Mouse (Mus musculus): ENCODE data around the gene Rps16. TPM values are rescaled to one million over a fixed set of nuclear protein-coding genes. Genes with fewer than 3 reads are reported as not detected.
A peak's percentile ranks its signal among the peaks of the same experiment; 100 is the strongest.

Gene Rps16
- 623 and 695 TPM in 2 replicates for polyA plus RNA-seq (2015; fragmentation: Nextera tagmentation; extraction: Ambion mirVana)

DNA sequence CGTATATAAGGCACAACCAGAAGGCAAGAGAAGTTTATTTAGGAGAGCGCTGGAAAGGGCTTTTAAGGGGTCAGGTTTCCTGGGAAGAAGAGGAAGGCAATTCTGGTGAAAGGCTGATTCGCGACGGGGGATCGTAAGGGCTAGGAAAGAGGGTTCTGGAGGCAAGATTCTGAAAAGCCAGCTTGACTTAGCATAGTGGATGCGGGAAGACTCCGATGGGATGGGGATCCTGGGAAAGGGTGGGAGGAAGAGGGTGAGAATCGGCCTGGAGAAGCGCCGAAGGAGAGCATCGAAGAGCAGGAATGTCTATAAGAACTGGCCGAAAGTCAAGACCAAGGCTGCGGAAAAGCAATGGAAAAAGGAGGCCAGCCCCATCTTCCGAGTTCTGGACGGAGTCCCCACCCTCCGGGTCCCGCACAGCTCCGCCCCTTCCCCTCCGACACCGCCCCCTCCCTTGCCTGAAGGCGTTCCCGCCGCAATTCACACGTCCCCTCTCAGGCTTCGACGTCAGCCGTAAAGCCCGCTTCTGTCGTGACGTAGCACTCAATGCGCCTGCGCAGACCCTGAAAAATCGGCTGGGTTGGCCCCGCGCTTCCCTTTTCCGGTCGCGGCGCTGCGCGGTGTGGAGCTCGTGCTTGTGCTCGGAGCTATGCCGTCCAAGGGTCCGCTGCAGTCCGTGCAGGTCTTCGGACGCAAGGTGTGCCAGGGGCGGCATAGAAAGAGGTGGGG, at the start of gene Rps16:
TSS of gene Rps16 (plus strand) at position 498 of the 729 bp plus-strand sequence.
- H3K9me3 ChIP-seq (ENCODE audit: low read length): no peaks in the 10 kb centered on the region
- WGBS: 1% methylated on average over 44 of the region's 50 CpGs
- H3K4me3 ChIP-seq (ENCODE audit: low read depth, low read length): peak within 1 kb of the TSS; percentile 88
- peak within 1 kb of the TSS; percentile 90 for H3K27ac ChIP-seq (ENCODE audit: low read length)
- no peak for TF ChIP-seq CTCF (IDR thresholded peaks at IDR 0.05)
- TF ChIP-seq EP300 (IDR thresholded peaks at IDR 0.05): no peak
- peak; percentile 99 for DNase-seq (ENCODE audit: low spot score)
- peak within 1 kb of the TSS; percentile 89 for H3K4me2 ChIP-seq (replicated peaks; ENCODE audit: low read depth, low read length)
- H3K4me1 ChIP-seq (ENCODE audit: insufficient read depth, low read depth, low read length): peaks cover 12% of the 10 kb centered on the region; the same call in 1 of the 2 replicates
- peak; percentile 97 for ATAC-seq
- H3K9ac ChIP-seq (replicated peaks; ENCODE audit: low read depth): peak within 1 kb of the TSS; percentile 96
- 0 out of 2 replicates have a peak, but pooled peaks cover 6% of the 10 kb centered on the region for H3K36me3 ChIP-seq (ENCODE audit: insufficient read depth, low read length)
- H3K27me3 ChIP-seq (replicated peaks; ENCODE audit: insufficient read depth, low read length): no peaks in the 10 kb centered on the region

DNA sequence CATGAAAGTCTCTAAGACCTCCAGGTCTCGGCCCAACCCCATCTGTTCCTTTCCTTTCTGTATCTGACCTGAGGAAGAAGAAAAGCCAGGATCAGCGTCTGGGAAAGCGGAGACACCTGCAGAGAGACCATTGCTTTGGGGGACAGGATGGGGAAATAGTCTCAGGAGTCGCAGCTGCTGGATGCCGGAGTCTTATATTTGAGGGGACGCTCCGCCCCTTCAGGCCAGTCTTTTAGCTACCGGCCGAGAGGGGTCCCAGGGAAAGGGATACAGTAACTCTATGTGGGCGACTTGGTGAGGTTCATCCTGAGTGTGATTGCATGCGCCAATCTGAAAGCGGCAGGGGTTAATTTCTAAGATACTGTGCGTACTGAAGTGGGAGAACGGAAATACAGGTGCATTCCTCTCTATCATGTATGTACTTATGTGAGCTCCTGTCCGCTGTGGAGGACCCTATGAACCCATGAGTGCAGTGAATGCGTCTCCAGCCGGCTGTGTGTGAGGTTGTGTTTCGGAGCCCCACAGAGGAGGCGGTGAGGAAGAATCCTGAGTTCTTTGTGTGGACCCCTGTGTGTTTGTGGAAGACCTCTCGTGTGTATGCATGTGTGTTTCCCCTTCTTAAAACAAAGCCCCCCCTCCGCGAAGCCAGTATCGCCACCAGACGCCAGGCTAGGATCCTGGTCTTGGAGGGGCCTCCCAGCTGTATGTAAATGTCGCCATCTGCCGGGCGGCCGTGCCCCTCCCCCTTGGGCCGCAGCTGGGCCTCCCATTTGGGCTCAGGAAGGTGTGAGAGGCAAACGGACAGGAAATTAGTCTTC, 48.6 kb upstream of the Rps16 start, which contains the start of gene Dll3:
TSS of gene Dll3 (minus strand) at position 623 of the 818 bp plus-strand sequence.
- H3K4me3 ChIP-seq (ENCODE audit: low read depth, low read length): peak within 1 kb of the TSS; percentile 15; the same call in 1 of the 2 replicates
- WGBS: 2% methylated on average over 30 of the region's 30 CpGs
- H3K27ac ChIP-seq (ENCODE audit: low read length): no peak within 1 kb of the TSS
- H3K9ac ChIP-seq (replicated peaks; ENCODE audit: low read depth): no peak within 1 kb of the TSS
- H3K4me2 ChIP-seq (replicated peaks; ENCODE audit: low read depth, low read length): peak within 1 kb of the TSS; percentile 27
- peaks cover 30% of the 10 kb centered on the region; the same call in 1 of the 2 replicates for H3K27me3 ChIP-seq (replicated peaks; ENCODE audit: insufficient read depth, low read length)
- ATAC-seq: peak; percentile 58
- H3K4me1 ChIP-seq (ENCODE audit: insufficient read depth, low read depth, low read length): no peaks in the 10 kb centered on the region; the same call in 1 of the 2 replicates
- peak; percentile 74 for TF ChIP-seq CTCF (IDR thresholded peaks at IDR 0.05)
- TF ChIP-seq EP300 (IDR thresholded peaks at IDR 0.05): no peak
- no peaks in the 10 kb centered on the region for H3K9me3 ChIP-seq (ENCODE audit: low read length)
- H3K36me3 ChIP-seq (ENCODE audit: insufficient read depth, low read length): 0 out of 2 replicates have a peak, but pooled peaks cover 5% of the 10 kb centered on the region
- peak; percentile 61 for DNase-seq (ENCODE audit: low spot score)

DNA sequence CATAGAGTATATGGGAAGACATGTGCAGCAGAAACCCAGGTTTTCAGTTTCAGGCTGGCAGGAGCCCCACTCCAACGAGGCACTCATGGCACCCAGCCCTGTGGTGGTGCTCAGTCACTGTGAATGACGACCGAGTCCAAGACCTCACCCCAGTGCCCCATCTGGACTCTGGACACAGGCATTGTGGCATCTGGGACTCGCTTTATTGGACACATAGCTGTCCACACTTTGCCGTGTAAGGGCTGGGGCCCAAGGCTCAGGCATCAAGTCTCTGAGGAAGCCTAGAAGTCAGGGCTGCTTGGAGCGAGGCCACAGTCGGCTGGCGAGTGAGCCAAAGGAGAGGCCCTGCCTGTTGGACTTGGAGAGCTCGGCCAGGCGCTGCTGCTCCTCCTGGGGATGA, 44.8 kb upstream of the Rps16 start:
- TF ChIP-seq CTCF (IDR thresholded peaks at IDR 0.05): no peak
- TF ChIP-seq EP300 (IDR thresholded peaks at IDR 0.05): no peak
- H3K9ac ChIP-seq (replicated peaks; ENCODE audit: low read depth): no peak overlapping the region
- H3K4me2 ChIP-seq (replicated peaks; ENCODE audit: low read depth, low read length): no peak overlapping the region
- no peaks in the 10 kb centered on the region for H3K4me1 ChIP-seq (ENCODE audit: insufficient read depth, low read depth, low read length)
- H3K4me3 ChIP-seq (ENCODE audit: low read depth, low read length): no peak overlapping the region
- DNase-seq (ENCODE audit: low spot score): no peak
- H3K27ac ChIP-seq (ENCODE audit: low read length): no peak overlapping the region
- 90% methylated on average over 10 of the region's 10 CpGs for WGBS
- H3K27me3 ChIP-seq (replicated peaks; ENCODE audit: insufficient read depth, low read length): peaks cover 8% of the 10 kb centered on the region; the same call in 1 of the 2 replicates
- H3K36me3 ChIP-seq (ENCODE audit: insufficient read depth, low read length): 0 out of 2 replicates have a peak, but pooled peaks cover 12% of the 10 kb centered on the region
- no peaks in the 10 kb centered on the region for H3K9me3 ChIP-seq (ENCODE audit: low read length)
- no peak for ATAC-seq

DNA sequence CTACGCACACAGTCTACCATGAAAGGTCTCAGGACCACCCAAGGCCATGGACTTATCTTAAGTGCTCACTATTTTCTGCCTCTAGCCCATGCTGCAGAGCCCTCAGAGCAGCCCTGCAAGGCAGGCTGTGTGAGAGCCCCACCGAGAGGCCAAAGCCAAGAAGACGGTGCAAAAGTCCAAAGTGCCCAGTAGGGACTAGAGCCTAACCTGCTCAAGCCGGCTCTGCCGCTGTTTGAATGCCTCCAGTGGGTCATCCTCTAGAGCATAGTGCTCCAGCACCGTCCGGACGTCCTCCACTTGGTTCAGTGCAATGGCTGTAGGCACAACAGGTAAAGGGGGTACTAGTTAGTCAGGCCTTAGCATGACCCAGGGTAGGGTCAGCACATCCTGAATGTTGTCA, 44.2 kb upstream of the Rps16 start:
- no peaks in the 10 kb centered on the region for H3K9me3 ChIP-seq (ENCODE audit: low read length)
- H3K4me3 ChIP-seq (ENCODE audit: low read depth, low read length): no peak overlapping the region
- no peak overlapping the region for H3K4me2 ChIP-seq (replicated peaks; ENCODE audit: low read depth, low read length)
- no peak overlapping the region for H3K27ac ChIP-seq (ENCODE audit: low read length)
- 96% methylated on average over 8 of the region's 8 CpGs for WGBS
- H3K9ac ChIP-seq (replicated peaks; ENCODE audit: low read depth): no peak overlapping the region
- H3K4me1 ChIP-seq (ENCODE audit: insufficient read depth, low read depth, low read length): no peaks in the 10 kb centered on the region; the same call in 1 of the 2 replicates
- 0 out of 2 replicates have a peak, but pooled peaks cover 12% of the 10 kb centered on the region for H3K36me3 ChIP-seq (ENCODE audit: insufficient read depth, low read length)
- DNase-seq (ENCODE audit: low spot score) (no peak), ATAC-seq (no peak)
- TF ChIP-seq CTCF (IDR thresholded peaks at IDR 0.05): no peak
- no peak for TF ChIP-seq EP300 (IDR thresholded peaks at IDR 0.05)
- H3K27me3 ChIP-seq (replicated peaks; ENCODE audit: insufficient read depth, low read length): peaks cover 2% of the 10 kb centered on the region; the same call in 1 of the 2 replicates

DNA sequence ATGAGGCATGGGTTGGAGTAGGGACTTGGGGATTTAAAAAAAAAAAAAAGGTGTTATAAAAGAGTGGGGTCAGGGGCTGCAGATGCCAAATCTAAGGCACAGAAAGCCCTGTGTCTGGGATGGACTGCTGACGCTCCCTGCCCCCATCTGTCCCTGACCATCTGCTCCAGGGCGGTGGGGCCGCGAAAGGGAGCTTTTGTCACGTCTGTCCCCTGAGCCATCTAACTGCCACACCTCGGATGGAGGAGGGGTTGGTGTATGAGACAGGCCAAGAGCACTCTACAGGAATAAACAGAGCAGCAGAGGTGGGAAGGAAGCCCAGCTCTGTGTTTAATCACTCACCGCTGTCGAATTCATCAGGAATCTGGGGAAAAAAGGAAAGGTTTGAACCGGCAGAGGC, 40.7 kb upstream of the Rps16 start:
- Histone ChIP-seq H3K27ac (ENCODE audit: low read length) (no peak overlapping the region), H3K4me2 (replicated peaks; ENCODE audit: low read depth, low read length) (no peak overlapping the region), H3K4me1 (ENCODE audit: insufficient read depth, low read depth, low read length) (no peaks in the 10 kb centered on the region; the same call in 1 of the 2 replicates), H3K9me3 (ENCODE audit: low read length) (no peaks in the 10 kb centered on the region), H3K36me3 (ENCODE audit: insufficient read depth, low read length) (0 out of 2 replicates have a peak, but pooled peaks cover 14% of the 10 kb centered on the region), H3K9ac (replicated peaks; ENCODE audit: low read depth) (no peak overlapping the region), H3K4me3 (ENCODE audit: low read depth, low read length) (no peak overlapping the region), H3K27me3 (replicated peaks; ENCODE audit: insufficient read depth, low read length) (no peaks in the 10 kb centered on the region)
- DNase-seq (ENCODE audit: low spot score) (no peak), ATAC-seq (no peak)
- TF ChIP-seq CTCF (IDR thresholded peaks at IDR 0.05): no peak
- no peak for TF ChIP-seq EP300 (IDR thresholded peaks at IDR 0.05)
- whole genome bisulfite sequencing: 67% methylated on average over 9 of the region's 9 CpGs

Data from lung, postnatal 0 days (tissue).